Mouse (Mus musculus): ENCODE results near the gene Zfp872.

DNA sequence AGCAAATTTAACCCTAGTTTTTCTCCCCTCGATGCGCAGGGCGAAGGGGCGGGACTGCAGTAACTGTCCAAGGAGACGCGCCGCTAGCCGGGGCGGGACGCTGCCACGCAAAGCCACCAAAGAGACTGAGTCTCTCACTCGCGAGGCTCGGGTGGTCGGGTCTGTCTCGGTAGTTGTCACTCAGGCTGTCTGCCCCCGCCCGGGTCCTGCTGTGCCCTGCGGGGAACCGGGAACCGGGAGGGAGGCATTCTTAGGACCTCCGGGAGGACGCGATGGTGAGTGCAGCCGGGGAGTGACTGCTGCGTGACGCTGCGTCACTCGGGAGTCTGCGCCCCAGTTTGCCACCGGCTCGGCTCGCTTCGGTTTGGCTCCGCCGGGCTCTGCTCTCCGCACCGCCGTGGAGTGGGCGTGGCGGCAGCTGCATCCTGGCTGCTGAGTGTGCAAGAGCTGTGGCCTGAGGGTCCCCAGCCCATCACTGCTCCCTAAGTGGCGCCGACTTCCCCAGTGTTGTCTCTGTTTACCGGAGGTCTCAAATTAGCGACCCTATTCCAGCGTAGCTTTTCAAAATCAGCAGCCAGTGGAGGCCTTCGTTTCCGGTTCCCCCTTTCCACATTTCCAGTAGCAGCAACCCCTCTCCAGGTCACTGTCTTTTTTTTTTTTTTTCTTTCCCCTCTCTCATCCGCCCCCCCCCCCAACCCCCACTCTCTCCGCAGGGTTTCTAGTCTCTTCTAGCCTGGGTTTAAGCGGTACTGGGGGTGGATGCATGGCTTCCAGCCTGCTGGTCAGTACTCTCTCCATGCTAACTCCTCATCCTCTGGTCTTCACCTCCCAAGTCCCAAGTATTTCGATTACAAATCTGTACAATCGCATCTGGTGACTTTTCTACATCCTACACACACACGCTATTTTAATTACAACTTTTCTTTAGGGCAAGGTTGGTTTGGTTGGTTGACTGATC, 22.9 kb upstream of the Zfp872 start:
- TF ChIP-seq CTCF (IDR thresholded peaks at IDR 0.05; ENCODE audit: insufficient read depth, low read depth, low read length) (no peak), POLR2A (IDR thresholded peaks at IDR 0.05; ENCODE audit: insufficient read depth, low read depth, low read length) (peak; percentile 65)

Measured in olfactory bulb, adult 2 months (tissue).